Mouse (Mus musculus) bone marrow macrophage, adult 2 months (primary cell): Measurements from ENCODE around the gene Cdc42bpb.

Source experiments
- CTCF ChIP-seq: IDR thresholded peaks from 2 replicates; pipeline ENCODE4 v1.5.1; 2012; ENCODE audit warnings: low read depth, mild to moderate bottlenecking, low read length, moderate library complexity
- POLR2A ChIP-seq: IDR thresholded peaks from 2 replicates; pipeline ENCODE4 v1.6.1; 2012; ENCODE audit warnings: mild to moderate bottlenecking, low read depth, low read length, borderline replicate concordance

DNA sequence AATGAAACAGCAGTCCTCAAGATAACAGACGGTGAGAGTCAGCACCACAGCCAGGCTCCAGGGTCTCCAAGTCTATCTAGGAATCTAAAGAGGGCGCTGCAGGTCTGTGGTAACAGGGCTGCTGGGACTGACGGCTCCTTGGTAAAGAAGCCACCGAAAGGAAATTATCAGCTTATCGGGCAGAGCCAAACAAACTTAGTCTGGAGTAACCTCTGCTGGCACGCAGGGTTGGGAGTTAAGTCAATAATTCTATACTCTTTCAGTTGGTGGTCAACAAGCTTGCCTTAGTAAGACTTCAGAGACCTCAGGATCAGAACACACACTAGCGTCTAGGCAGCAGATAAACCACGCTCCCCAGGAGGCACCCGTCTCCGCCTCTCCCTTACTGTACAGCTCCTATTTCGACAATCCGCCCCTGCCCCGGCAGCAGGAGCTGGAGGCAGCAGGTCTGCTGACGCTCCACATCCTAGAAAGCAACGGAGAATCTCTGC is 39.6 kb downstream of the Cdc42bpb start:
- TF ChIP-seq CTCF (no peak), POLR2A (no peak)
